Mouse (Mus musculus) left cerebral cortex, postnatal 4 days (tissue): ENCODE results near the gene Hectd4. TPM values are rescaled to one million over a fixed set of nuclear protein-coding genes. Genes with fewer than 3 reads are reported as not detected.

Experiments
- DNase-seq: peaks from one replicate; pipeline ENCODE4 v3.0.0-alpha.2; 2022
- intact Hi-C: fragments of 180-260 bp; cut with DNase I; formaldehyde crosslinking; loops from one replicate; pipeline ENCODE4 v1.15.1; 2025
- total RNA-seq, 2 experiments: library from RNA; stranded (reverse); gene quantifications; 2 replicates each; pipeline ENCODE4 v1.2.3; 2021

Hectd4 gene
- total RNA-seq, 2 experiments from 2014 or later, result 202 to 219 TPM

DNA sequence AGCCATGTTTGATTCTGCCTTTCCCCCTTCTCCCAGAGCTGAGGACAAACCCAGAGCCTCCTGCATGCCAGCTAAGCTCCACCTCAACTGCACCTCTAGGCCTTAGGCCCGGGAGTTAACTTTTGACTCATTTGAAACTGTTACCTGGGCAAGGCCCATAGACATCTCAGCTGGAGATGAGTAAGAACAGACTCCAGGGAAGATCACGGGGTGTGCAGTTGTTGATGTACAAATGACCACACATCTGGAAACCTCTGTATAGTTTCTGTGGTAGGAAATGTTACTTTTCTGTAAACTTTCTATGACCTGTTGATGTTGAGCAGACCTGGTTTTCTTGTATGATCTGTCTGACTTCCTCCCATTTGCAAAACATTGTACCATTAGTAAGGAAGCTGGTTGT lies 9.2 kb downstream of the Hectd4 start:
- intact Hi-C loops, result no loop called here
- no peak for DNase-seq

DNA sequence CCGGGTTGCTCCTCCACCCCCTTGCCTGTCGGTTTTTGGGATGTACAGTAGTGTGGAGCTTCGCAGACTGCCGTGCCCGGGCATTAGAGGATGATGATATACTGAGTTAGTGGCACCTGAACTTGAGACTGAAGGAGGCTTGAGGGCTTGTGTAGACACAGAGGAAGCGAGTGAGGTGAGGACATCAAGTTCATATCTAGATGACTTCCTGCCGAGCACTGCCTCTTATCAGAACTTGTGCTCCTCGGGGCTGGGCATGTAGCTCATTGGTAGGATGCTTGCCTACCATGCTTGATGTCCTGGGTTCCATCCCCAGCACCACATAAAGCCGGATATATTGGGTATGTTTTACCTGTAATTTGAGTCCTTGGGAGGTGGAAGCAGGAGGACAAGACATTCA lies 10.8 kb downstream of the Hectd4 start:
- no peak for DNase-seq
- intact Hi-C loops, result no loop called here

DNA sequence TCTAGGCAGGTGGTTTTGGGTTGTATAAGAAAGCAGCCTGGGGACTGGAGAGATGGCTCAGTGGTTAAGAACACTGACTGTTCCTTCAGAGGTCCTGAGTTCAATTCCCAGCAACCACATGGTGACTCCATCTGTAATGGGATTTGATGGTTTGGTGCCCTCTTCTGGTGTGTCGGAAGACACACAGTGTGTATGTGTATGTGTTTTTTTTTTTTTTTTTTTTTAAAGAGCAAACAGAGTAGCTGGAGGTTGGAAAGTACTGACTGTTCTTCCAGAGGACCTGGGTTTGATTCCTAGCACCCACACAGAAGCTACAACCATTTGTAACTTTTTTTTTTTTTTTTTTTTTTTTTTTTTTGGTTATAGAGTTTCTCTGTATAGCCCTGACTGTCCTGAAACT lies 12.8 kb downstream of the Hectd4 start:
- intact Hi-C loops, result no loop called here
- DNase-seq, result no peak

DNA sequence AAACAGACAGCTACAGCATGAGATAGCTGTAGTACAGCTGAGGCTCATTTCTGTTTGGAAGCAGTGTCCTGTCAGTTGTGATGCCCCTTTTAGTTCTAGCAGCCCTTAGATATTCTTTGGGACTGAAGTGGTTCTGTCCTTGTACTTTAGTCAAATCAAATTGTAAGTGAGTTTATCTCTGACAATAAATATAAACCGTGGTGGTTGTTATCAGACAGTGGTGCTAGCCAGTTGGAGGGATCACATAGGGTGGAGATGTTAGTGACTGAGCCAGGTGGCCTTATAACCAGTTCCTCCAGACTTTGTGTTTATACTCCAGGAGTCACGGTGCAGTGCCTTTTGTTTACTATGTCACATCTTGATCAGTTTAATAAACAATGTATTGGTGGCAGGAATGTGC lies 13.7 kb downstream of the Hectd4 start:
- intact Hi-C loops, result no loop called here
- DNase-seq, result no peak

DNA sequence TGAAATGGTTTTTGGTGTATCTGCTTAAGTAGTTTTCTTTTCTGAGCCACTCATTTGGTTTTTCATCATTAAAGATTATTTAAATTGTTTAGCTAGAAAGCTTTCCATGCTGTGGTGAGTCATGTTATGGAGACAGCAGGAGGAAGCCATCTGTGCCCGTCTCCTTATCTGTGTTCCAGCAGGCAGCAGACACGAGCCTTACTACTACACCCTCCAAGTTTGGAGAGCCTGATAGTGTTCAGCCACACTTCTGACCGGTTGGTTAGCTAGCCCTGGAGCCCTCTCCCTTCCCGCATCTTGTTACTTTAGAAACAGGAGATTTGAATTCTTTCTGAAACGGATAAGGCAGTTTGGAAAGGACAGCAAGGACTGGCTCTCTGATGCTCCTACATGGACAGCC lies 16.2 kb downstream of the Hectd4 start:
- no peak for DNase-seq
- intact Hi-C loops, result no loop called here

DNA sequence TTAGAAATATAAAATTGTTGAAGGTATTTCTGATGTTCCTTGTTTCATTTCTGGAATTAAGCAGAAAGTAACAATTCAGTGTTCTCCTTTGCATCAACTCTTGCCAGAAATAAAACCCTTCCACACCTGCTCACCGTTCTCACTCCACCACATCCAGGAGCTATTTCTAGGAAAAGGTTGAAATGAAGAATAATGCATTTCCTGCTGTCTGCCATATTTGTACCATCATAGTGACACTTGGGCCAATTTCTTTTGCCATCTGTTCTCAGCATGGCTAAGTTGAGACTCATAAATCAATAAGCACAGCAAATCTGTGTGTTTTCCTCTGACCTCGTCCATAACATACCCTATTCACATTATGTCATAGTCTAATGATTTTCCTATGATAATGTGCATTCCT lies 18.2 kb downstream of the Hectd4 start:
- intact Hi-C loops, result no loop called here
- DNase-seq, result no peak

DNA sequence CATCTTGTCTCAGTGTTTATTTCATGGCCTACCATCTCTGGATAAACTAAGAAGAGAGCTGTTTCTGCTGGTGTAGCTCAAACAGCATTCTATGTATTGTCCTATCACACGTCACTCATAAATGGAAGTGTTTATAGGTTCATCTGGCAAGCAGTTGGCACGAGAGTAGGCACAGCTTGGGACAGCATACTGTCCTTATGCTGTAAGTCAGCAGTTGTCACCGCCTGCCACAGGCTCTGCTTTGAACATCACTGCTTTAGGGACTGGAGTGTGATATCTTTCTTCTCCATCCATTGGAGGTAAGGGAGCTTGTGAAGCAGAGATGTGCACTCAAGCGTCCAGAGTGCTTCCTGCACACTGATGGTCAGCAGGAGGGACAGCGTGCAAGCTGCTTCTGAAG lies 19.8 kb downstream of the Hectd4 start:
- peak; percentile 39 for DNase-seq
- intact Hi-C loops, result no loop called here

DNA sequence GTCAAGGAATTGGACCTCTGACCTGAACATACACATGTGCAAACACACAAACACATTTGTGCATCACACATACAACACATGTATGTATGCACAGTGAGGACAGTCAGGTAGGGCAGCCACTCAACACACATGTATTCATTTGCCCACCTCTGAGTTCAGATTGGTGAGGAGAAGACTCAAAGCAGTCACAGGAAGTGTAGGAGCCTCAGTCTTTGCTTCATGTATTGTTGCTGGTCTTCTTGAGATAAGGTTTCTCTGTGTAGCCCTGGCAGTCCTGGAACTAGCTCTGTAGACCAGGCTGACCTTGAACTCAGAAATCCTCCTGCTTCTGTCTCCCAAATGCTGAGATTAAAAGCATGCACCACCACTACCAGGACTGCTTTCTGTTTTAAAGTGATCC lies 21.2 kb downstream of the Hectd4 start:
- DNase-seq, result no peak
- intact Hi-C loops, result no loop called here

DNA sequence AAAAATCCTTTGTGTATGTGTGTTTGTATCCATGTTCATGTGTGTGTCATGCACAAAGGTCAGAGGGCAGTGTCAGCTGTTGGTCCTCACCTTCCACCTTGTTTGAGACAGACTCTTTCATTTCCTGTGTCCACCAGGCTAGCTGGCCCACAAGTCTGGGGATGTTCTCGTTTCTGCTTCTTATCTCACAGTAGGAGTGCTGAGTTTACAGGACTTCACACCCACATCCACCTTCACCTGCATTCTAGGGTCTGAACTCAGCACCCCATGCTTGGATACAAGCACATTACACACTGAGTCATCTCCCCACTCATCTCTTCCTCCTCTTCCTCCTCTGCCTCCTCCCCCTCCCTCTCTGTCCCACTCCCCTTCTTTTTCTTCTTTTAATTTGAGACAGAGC lies 22.2 kb downstream of the Hectd4 start:
- intact Hi-C loops, result no loop called here

DNA sequence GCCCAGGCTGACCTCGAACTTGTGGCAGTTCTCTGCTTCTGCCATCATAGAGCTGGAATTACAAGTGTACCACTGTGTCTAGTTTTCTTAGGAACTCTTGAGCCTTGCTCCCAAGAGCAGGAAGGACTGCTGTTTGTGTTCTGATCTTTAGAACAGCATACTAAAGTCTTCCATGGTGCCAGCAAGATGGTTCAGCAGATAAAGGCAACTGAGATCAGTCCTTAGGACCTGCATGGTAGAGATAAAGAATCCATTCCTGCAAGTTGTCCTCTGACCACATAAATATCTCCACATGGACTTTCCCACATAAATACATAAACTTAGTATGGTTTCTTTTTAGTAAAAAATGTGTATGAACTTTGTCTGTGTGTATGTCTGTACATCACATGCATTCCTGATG lies 22.7 kb downstream of the Hectd4 start:
- intact Hi-C loops, result no loop called here
- no peak for DNase-seq

More for the DNA sequence above, 22.2 kb downstream of the Hectd4 start:
- no peak for DNase-seq

DNA sequence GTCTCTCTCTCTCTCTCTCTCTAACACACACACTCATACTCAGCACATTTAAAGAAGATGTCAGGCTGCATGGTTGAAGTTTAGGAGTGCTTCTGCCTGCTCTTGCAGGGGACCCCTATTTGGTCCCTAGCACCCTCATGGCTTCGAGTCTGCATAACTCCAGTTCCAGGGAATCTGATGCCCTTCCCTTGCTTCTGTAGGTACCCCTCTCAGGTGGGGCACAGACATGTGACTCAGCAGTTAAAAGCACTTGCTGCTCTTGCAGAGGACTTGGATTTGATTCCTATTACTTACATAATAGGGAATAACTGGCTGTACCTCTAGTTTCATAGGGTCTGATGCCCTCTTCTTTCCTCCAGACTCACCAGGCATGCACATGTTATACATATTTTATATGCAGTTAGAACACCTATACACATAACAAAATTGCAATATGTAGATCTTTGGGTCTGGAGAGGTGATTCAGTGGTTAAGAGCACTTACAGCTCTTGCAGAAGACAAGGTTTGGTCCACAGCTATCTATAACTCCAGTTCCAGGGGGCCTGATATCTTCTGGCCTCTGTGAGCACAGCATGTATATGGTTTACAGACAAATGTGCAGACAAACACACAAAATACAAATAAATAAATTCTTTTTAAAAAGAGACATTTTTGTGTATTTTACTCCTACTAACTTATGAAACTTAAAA lies 23.8 kb downstream of the Hectd4 start:
- no peak for DNase-seq
- intact Hi-C loops, result no loop called here

DNA sequence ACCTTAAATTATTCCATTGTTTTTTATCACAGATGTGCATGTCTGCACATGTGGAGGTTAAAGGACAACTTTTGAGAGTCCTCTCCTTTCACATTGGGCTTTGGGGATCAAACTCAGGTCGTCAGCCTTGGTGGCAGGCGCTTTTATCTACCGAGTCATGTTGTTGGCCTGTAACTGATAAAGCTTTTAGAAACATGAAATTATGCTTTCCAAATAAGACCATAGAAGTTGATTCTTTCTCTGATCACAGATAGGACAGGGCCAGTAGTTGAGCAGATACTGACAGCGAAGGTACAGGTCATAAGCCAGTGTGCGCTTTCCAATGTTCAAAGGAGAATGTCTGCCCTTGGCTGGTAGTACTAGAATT lies 24.3 kb downstream of the Hectd4 start:
- intact Hi-C loops, result no loop called here

DNA sequence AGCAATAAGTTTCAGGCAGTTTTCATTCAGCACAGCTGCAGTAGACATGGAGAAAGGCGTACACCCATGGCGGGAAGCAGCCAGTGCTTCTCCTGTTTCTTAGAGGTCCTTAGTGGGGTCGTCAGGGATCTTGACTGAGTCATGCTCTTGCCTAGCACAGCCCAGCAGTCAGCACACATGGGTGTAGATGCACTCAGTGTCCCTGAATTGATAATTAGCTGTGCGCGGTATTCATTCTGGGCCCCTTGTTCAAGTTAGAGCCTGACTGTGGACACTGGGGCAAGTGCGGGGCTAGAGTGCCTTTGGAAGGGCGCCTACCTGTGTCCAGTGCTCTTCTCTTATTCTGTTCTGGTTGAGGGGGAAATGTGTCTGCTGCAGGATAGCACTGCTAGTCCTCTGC lies 25.2 kb downstream of the Hectd4 start:
- intact Hi-C loops, result no loop called here

More for the DNA sequence above, 24.3 kb downstream of the Hectd4 start:
- no peak for DNase-seq

DNA sequence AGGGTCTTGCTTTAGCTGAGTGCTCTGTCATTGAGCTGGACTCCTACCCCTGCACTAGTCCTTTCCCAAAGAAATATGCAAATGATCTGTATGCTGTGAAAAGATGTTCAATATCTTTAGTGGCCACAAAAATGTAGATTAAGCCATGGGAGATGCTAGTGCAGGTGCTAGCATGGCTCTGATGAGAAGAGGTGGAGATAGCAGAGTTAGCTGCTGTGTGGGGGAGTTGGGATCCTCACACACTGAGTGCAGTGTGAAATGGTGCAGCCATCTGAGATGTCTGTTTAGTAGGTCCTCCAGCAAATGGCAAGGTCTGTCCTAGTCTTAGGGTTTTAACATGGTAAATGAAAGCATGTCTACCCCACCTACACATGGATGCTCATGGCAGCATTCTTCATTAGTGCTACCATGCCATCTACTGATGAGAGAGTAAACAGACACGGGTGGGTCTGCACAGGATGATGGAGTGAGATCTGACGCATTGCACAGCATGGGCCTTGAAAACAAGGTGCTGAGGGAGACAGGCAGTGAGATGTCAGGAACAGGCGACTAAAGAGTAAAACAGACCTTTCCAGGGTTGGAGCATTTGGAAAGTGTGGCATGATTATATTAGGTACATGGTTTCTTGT lies 28.9 kb downstream of the Hectd4 start:
- DNase-seq, result no peak
- intact Hi-C loops, result no loop called here

More for the DNA sequence above, 25.2 kb downstream of the Hectd4 start:
- DNase-seq, result no peak

DNA sequence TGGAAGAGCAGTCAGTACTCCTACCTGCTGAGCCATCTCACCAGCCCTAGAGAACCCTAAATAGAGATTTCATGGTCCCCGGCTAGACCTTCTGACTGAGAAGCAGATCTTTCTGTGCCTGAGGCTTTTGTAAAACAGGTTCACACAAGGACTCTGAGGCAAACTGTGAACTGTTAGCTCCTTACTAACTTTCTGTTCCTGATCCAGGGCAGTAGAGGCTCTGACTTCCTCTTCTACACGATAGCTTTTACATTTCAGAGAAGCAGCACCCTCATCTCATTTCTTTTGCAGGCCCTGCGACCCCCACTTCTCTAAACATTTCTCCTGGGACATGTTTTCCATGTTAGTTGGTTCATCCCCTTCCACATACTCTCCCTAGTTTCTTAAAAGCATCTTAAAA lies 29.7 kb downstream of the Hectd4 start:
- intact Hi-C loops, result no loop called here
- no peak for DNase-seq

DNA sequence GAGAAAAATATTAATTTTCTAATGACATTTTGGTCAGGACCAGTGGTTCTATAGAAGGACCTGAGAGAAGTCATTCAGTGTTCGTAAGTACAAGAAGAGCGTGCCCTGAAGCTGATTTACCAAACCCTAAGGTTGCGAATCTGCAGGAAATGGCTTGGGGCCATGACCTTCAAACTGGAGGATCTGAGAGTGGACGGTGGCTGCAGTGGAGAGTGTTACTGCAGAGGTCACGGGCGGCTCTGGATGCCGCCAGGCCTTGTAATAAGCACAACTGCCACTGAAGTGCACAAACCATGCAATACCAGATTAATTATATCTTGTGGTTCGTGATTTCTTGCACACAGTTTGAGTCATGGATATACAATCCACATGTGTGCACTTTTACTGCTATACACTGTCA lies 31.8 kb downstream of the Hectd4 start:
- intact Hi-C loops, result no loop called here
- no peak for DNase-seq

DNA sequence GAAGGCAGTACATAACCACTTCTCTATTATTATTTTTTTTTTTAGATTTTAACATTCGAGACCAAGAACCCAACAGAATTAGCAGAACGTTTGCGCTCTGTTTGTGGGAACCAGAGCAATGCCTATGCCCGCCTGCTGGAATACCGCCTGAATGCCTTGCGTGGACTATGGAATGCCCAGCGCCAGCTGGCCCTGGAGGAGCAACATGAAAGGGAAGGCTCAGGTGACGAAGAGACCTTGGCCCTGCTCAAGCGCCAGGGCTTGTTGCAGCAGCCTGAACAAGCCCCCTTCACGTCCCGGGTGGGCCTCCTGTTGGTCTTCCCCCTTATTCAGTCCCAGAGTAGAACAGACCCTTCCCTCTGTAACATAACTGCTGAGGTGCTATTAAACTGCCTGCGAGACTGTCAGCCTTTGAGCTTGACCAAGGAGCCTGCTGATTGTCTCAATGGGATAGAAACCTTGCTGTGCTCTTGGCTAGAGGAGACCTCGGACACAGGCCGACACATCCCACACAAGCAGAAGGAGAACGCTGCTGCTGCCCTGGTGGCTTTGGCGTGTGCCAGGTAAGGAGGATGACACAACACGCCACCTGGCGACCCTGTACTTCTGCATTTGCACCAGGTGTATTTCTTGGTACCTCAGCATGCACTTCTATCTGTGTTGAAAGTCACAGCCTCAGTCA lies 33.9 kb downstream of the Hectd4 start:
- intact Hi-C loops, result no loop called here
- DNase-seq, result no peak

DNA sequence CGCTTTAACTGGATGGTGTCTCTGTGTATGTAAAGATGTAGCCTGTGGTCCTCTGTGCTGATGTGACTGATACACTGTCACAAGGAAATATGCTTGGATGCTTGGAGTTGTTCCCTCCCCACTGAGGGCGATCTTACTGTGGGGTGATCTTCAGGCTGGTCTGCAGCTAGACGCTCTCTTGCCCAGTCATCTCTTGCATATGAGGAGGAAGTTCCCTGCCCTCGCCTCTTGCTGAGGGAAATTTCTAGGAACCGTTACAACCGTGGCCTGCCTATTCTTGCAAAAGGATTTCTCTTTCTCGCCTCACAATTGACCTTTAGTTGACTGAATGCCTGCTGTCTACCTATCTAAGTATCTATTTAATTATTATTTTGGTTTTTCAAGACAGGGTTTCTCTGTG lies 35.0 kb downstream of the Hectd4 start:
- intact Hi-C loops, result no loop called here
- DNase-seq, result no peak

DNA sequence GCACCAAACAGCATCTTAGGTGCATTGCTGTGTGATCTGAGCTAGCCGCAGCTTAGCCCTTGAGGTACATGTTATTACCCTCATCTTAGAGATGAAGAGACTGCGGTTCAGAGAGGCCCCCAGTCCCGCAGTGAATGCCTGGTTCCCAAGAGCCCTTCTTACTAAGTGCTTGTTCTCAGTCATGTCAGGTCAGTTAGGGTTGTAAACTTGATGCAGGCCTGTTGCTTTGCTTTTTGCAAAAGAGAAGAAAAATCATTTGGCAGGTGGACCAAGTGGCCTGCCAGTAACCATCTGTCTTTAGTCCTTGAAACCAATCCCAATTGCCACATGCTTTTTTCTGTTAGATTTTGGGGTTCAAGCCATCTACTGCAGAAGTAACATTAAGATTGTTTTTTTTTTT lies 41.8 kb downstream of the Hectd4 start:
- DNase-seq, result no peak
- intact Hi-C loops, result no loop called here

DNA sequence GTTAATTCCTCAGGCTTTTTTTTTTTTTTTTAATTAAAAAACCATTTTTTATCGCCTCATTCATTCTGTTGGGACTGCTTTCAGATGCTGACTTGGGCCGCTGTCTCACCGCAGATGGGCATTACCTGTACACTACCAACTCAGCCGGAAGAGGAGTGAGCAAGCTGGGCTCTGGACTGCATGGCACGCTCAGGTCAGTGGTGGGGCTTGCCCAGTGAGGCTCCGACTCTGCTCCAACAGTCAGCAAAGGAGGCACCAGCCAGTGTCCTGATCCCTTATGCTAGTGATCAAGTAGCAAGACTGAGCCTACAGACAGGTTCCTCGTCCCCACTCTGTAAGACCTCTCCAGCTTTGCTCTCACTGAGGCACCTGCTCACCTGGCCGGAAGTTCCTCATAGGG lies 42.4 kb downstream of the Hectd4 start:
- intact Hi-C loops, result no loop called here
- DNase-seq, result no peak

DNA sequence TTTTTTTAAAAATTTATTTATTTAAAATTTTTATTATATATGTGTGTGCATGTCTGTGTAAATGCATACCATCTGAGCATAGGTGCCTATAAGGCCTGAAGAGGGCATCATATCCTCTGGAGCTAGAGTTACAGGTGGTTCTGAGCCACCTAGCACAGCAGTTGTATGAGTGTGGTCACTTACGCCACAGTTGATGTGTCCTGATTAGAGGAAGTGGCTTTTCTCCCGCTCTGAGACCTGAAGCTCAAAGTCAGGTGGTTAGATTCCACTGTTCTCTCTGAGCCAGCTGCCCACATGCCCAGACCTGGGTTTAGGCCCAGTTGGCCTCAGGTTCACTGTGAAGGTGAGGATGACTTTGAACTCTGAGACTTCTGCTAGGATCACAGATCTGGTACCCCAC lies 44.6 kb downstream of the Hectd4 start:
- intact Hi-C loops, result no loop called here
- no peak for DNase-seq

DNA sequence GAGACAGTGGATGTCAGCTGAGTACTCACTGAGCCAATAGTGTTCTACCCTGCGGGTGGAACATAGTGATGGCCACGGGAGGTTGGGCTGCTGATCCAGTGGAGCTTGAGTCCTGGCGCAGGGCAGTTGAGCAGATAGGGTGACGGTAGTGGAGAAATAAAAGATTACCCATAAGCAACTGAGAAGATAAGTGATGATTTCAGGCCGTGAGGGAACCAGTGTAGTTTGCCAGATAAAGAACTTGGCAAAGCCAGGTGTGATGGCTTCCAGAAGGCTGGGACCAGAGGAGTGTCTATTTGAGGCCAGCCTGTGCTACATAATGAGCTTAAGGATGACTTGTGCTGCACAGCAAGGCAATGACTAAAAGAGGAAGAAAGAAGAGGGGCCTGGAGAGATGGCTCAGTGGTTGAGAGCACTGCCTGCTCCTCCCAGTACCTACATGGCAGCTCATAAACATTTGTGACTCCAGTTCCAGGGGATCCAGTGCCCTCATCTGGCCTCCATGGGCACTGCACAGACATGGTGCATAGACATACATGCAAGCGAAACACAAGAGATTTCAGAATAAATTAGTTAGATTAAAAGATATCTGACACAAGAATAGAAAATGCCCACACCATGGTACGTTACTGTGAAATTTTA lies 46.8 kb downstream of the Hectd4 start:
- intact Hi-C loops, result loop anchor here (5.0 kb wide), 1 partner anchor 50 kb away; no protein-coding TSS in a partner anchor
- DNase-seq, result peak; percentile 59
